Comparison of ENCODE assay signal across 8 mouse cellular contexts in the genomic region with DNA sequence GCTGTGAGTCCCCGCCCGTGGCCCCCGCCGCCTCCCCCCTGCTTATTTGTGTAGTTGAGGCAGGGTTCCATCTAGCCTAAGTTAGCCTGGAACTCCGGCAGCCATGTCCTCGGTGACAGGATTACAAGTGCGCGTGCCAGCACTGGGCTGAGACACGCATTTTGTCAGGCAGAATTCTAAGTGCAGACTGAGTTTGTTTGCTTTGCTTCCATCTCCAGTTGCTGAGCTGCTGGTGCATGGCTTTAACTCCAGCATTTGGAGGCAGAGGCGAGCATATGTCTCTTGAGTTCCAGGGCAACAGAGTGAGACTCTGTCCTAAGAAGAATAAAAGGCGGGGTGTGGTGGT. TPM values are rescaled to one million over a fixed set of nuclear protein-coding genes. Genes with fewer than 3 reads are reported as not detected.
A peak's percentile ranks its signal among the peaks of the same experiment; 100 is the strongest.
DNase-seq lines count a peak whose midpoint lies in the region; ATAC-seq and TF ChIP-seq lines count a peak whose summit lies in the region.

No protein-coding gene starts in this region.

- no peaks in the 10 kb centered on the region for H3K27me3 ChIP-seq in cerebellum, adult 2 months (ENCODE audit: control insufficient read depth, insufficient read depth, low read length)
- H3K27me3 ChIP-seq in limb, embryonic 14.5 days (ENCODE audit: control insufficient read depth, insufficient read depth, low read length), result no peaks in the 10 kb centered on the region
- no peaks in the 10 kb centered on the region for H3K27me3 ChIP-seq in stomach, embryonic 16.5 days (ENCODE audit: control insufficient read depth, insufficient read depth, low read length)

- TF ChIP-seq CTCF in cerebellum, adult 2 months (IDR thresholded peaks at IDR 0.05; ENCODE audit: borderline replicate concordance, insufficient read depth, low read depth, low read length), result no peak
- no peak for TF ChIP-seq CTCF in embryonic fibroblast, embryonic 13.5 days (IDR thresholded peaks at IDR 0.05; ENCODE audit: borderline replicate concordance, insufficient read depth, low read length)

- H3K4me2 ChIP-seq in limb, embryonic 14.5 days (replicated peaks; ENCODE audit: low read depth, low read length, severe bottlenecking), result peak overlapping the region; percentile 61
- peak overlapping the region; percentile 79 for H3K4me2 ChIP-seq in stomach, embryonic 16.5 days (ENCODE audit: low read depth, low read length)

- peak overlapping the region; percentile 80 for H3K9ac ChIP-seq in limb, embryonic 14.5 days (ENCODE audit: low read depth, low read length, severe bottlenecking)
- peak overlapping the region; percentile 96 for H3K9ac ChIP-seq in stomach, embryonic 16.5 days (ENCODE audit: low read length)

- ATAC-seq in limb, embryonic 14.5 days (ENCODE audit: low FRiP score, low read depth), result peak; percentile 7; the same call in 1 of the 2 replicates
- peak; percentile 26; the same call in 1 of the 2 replicates for ATAC-seq in stomach, embryonic 16.5 days (ENCODE audit: insufficient read depth, low FRiP score)

- H3K4me3 ChIP-seq in cerebellum, adult 2 months (replicated peaks; ENCODE audit: insufficient read depth, low read depth, low read length), result peak overlapping the region; percentile 72
- H3K4me3 ChIP-seq in embryonic fibroblast, embryonic 13.5 days (ENCODE audit: insufficient read depth, low read length), result peak overlapping the region; percentile 68
- peak overlapping the region; percentile 74 for H3K4me3 ChIP-seq in limb, embryonic 14.5 days (replicated peaks; ENCODE audit: low read length)
- H3K4me3 ChIP-seq in stomach, embryonic 16.5 days (replicated peaks; ENCODE audit: low read length), result peak overlapping the region; percentile 88

- no peak for TF ChIP-seq POLR2A in cerebellum, adult 2 months (IDR thresholded peaks at IDR 0.05; ENCODE audit: borderline replicate concordance, insufficient read depth, low read length)
- no peak for TF ChIP-seq POLR2A in embryonic fibroblast, embryonic 13.5 days (IDR thresholded peaks at IDR 0.05; ENCODE audit: low read depth, low read length)
- no peak for TF ChIP-seq POLR2A in limb, embryonic 14.5 days (IDR thresholded peaks at IDR 0.05; ENCODE audit: borderline replicate concordance, extremely low read depth, insufficient read depth, insufficient read length)

- peaks cover 32% of the 10 kb centered on the region for H3K36me3 ChIP-seq in limb, embryonic 14.5 days (ENCODE audit: control insufficient read depth, insufficient read depth, low read length)
- H3K36me3 ChIP-seq in stomach, embryonic 16.5 days (ENCODE audit: control insufficient read depth, insufficient read depth, low read length), result peaks cover 12% of the 10 kb centered on the region

- peaks cover 5% of the 10 kb centered on the region; the same call in 1 of the 2 replicates for H3K4me1 ChIP-seq in cerebellum, adult 2 months (ENCODE audit: control insufficient read depth, insufficient read depth, low read length)
- 0 out of 2 replicates have a peak, but pooled peaks cover 4% of the 10 kb centered on the region for H3K4me1 ChIP-seq in embryonic fibroblast, embryonic 13.5 days (ENCODE audit: control insufficient read depth, insufficient read depth, low read length)
- H3K4me1 ChIP-seq in limb, embryonic 14.5 days (ENCODE audit: control insufficient read depth, insufficient read depth, low read length), result peaks cover 11% of the 10 kb centered on the region; the same call in 1 of the 2 replicates
- H3K4me1 ChIP-seq in stomach, embryonic 16.5 days (ENCODE audit: control insufficient read depth, insufficient read depth, low read length), result peaks cover 18% of the 10 kb centered on the region

- DNase-seq in cerebellum, adult 2 months, result no peak
- no peak for DNase-seq in cerebellum, postnatal 36 days
- peak; percentile 59 for DNase-seq in 3T3-L1 (ENCODE audit: low read depth, low spot score)
- DNase-seq in limb, embryonic 14.5 days (ENCODE audit: low spot score), result no peak
- DNase-seq in embryo, embryonic 11 days, result no peak
- no peak for DNase-seq in layer of hippocampus, adult 9-10 months (ENCODE audit: low spot score)

- 2% methylated on average over 11 of the region's 11 CpGs for WGBS in cerebellum, adult 2 months
- WGBS in limb, embryonic 14.5 days, result 3% methylated on average over 10 of the region's 11 CpGs
- under 1% methylated on average over 11 of the region's 11 CpGs for WGBS in stomach, embryonic 16.5 days

- H3K9me3 ChIP-seq in limb, embryonic 14.5 days (ENCODE audit: control insufficient read depth, low read length), result no peaks in the 10 kb centered on the region
- no peaks in the 10 kb centered on the region for H3K9me3 ChIP-seq in stomach, embryonic 16.5 days (replicated peaks; ENCODE audit: control insufficient read depth, low read length)

- H3K27ac ChIP-seq in cerebellum, adult 2 months (ENCODE audit: insufficient read depth, low read length), result no peak overlapping the region
- no peak overlapping the region for H3K27ac ChIP-seq in embryonic fibroblast, embryonic 13.5 days (ENCODE audit: insufficient read depth, low read length)
- peak overlapping the region; percentile 81 for H3K27ac ChIP-seq in limb, embryonic 14.5 days (replicated peaks; ENCODE audit: low read depth, low read length)
- H3K27ac ChIP-seq in stomach, embryonic 16.5 days (ENCODE audit: low read length), result peak overlapping the region; percentile 95

RNA-seq across cellular contexts. Expression of a gene that starts 0.5 kb away (rescaled TPM):
- polyA plus RNA-seq in cerebellum, adult 2 months (2012; rRNA removed), result 16.5 and 18.4 TPM in 2 replicates
- polyA plus RNA-seq in embryonic fibroblast, embryonic 13.5 days (2011; ENCODE audit: insufficient read length, low read depth, missing spikeins), result 22.3 and 23.4 TPM in 2 replicates
- 28.3 and 32.4 TPM in 2 replicates for polyA plus RNA-seq in limb, embryonic 14.5 days (2012; rRNA removed)
- 30.8 and 36.1 TPM in 2 replicates for polyA plus RNA-seq in limb, embryonic 14.5 days (2014; fragmentation: Nextera tagmentation; extraction: Ambion mirVana)
- polyA plus RNA-seq in stomach, embryonic 16.5 days (2015; fragmentation: Nextera tagmentation; extraction: Ambion mirVana), result 19.0 and 20.4 TPM in 2 replicates

RNA-seq across cellular contexts. Expression of a gene that starts 14.4 kb away (rescaled TPM):
- polyA plus RNA-seq in cerebellum, adult 2 months (2012; rRNA removed), result 808 and 827 TPM in 2 replicates
- 1,157 and 1,234 TPM in 2 replicates for polyA plus RNA-seq in embryonic fibroblast, embryonic 13.5 days (2011; ENCODE audit: insufficient read length, low read depth, missing spikeins)
- 3,249 and 4,469 TPM in 2 replicates for polyA plus RNA-seq in limb, embryonic 14.5 days (2012; rRNA removed)
- polyA plus RNA-seq in limb, embryonic 14.5 days (2014; fragmentation: Nextera tagmentation; extraction: Ambion mirVana), result 810 and 905 TPM in 2 replicates
- 538 and 564 TPM in 2 replicates for polyA plus RNA-seq in stomach, embryonic 16.5 days (2015; fragmentation: Nextera tagmentation; extraction: Ambion mirVana)

RNA-seq across cellular contexts. Expression of a gene that starts 36.8 kb away (rescaled TPM):
- 2.3 and 3.2 TPM in 2 replicates for polyA plus RNA-seq in cerebellum, adult 2 months (2012; rRNA removed)
- polyA plus RNA-seq in embryonic fibroblast, embryonic 13.5 days (2011; ENCODE audit: insufficient read length, low read depth, missing spikeins), result 58.5 and 64.0 TPM in 2 replicates
- polyA plus RNA-seq in limb, embryonic 14.5 days (2012; rRNA removed), result 85.6 and 102 TPM in 2 replicates
- polyA plus RNA-seq in limb, embryonic 14.5 days (2014; fragmentation: Nextera tagmentation; extraction: Ambion mirVana), result 17.4 and 17.9 TPM in 2 replicates
- polyA plus RNA-seq in stomach, embryonic 16.5 days (2015; fragmentation: Nextera tagmentation; extraction: Ambion mirVana), result 11.8 and 12.3 TPM in 2 replicates

RNA-seq across cellular contexts. Expression of a gene that starts 51.2 kb away (rescaled TPM):
- polyA plus RNA-seq in cerebellum, adult 2 months (2012; rRNA removed), result 0.29 TPM in 1 of 2 replicates, not detected in the other
- polyA plus RNA-seq in embryonic fibroblast, embryonic 13.5 days (2011; ENCODE audit: insufficient read length, low read depth, missing spikeins), result 0.51 TPM in 1 of 2 replicates, not detected in the other
- polyA plus RNA-seq in limb, embryonic 14.5 days (2012; rRNA removed), result 5.0 and 7.4 TPM in 2 replicates
- 4.9 and 6.4 TPM in 2 replicates for polyA plus RNA-seq in limb, embryonic 14.5 days (2014; fragmentation: Nextera tagmentation; extraction: Ambion mirVana)
- 4.6 and 5.4 TPM in 2 replicates for polyA plus RNA-seq in stomach, embryonic 16.5 days (2015; fragmentation: Nextera tagmentation; extraction: Ambion mirVana)

Comparison
In these comparisons a context has a peak if more than half of its experiments do, and no peak if none do; other contexts are left out.
1. H3K27ac ChIP-seq: peak in limb, embryonic 14.5 days (single experiment) and stomach, embryonic 16.5 days (single experiment); none in cerebellum, adult 2 months (single experiment) and embryonic fibroblast, embryonic 13.5 days (single experiment).
2. Peak in every context shown above with its lines, with median percentiles within 50 percentile points of each other: H3K4me3 ChIP-seq.